Mouse (Mus musculus): ENCODE results near the gene Hoxa7. TPM values are rescaled to one million over a fixed set of nuclear protein-coding genes. Genes with fewer than 3 reads are reported as not detected.

The Hoxa7 gene
- polyA plus RNA-seq, 1 experiment from 2014 or later = not detected

- Histone ChIP-seq H3K27ac (ENCODE audit: low read length) (no peak overlapping the region), H3K4me1 (ENCODE audit: control insufficient read depth, insufficient read depth, low read length) (no peaks in the 10 kb centered on the region), H3K9me3 (replicated peaks; ENCODE audit: control insufficient read depth, low read length, poor library complexity, severe bottlenecking) (no peaks in the 10 kb centered on the region), H3K4me3 (ENCODE audit: low read depth, low read length) (no peak overlapping the region), H3K27me3 (ENCODE audit: control insufficient read depth, insufficient read depth, low read depth, low read length) (peaks cover 100% of the 10 kb centered on the region), H3K9ac (ENCODE audit: low read depth, low read length) (no peak overlapping the region), H3K4me2 (ENCODE audit: low read length) (no peak overlapping the region), H3K36me3 (ENCODE audit: control insufficient read depth, insufficient read depth, low read length) (no peaks in the 10 kb centered on the region)
- no peak for ATAC-seq
- 1% methylated on average over 18 of the region's 19 CpGs for WGBS
These were observed 36.4 kb downstream of the Hoxa7 start for GRCm38 (mm10) chr6:52185222-52185621.

GRCm38 (mm10) chr6:52184668-52185067 is 37.0 kb downstream of the Hoxa7 start:
- Histone ChIP-seq H3K4me2 (ENCODE audit: low read length) (no peak overlapping the region), H3K4me3 (ENCODE audit: low read depth, low read length) (no peak overlapping the region), H3K4me1 (ENCODE audit: control insufficient read depth, insufficient read depth, low read length) (no peaks in the 10 kb centered on the region), H3K36me3 (ENCODE audit: control insufficient read depth, insufficient read depth, low read length) (no peaks in the 10 kb centered on the region), H3K27me3 (ENCODE audit: control insufficient read depth, insufficient read depth, low read depth, low read length) (peaks cover 100% of the 10 kb centered on the region), H3K9ac (ENCODE audit: low read depth, low read length) (no peak overlapping the region), H3K9me3 (replicated peaks; ENCODE audit: control insufficient read depth, low read length, poor library complexity, severe bottlenecking) (no peaks in the 10 kb centered on the region), H3K27ac (ENCODE audit: low read length) (no peak overlapping the region)
- ATAC-seq = no peak
- WGBS = 3% methylated on average over 6 of the region's 6 CpGs

- Histone ChIP-seq H3K4me2 (ENCODE audit: low read length) (no peak overlapping the region), H3K4me3 (ENCODE audit: low read depth, low read length) (no peak overlapping the region), H3K9me3 (replicated peaks; ENCODE audit: control insufficient read depth, low read length, poor library complexity, severe bottlenecking) (no peaks in the 10 kb centered on the region), H3K9ac (ENCODE audit: low read depth, low read length) (no peak overlapping the region), H3K27me3 (ENCODE audit: control insufficient read depth, insufficient read depth, low read depth, low read length) (peaks cover 100% of the 10 kb centered on the region), H3K4me1 (ENCODE audit: control insufficient read depth, insufficient read depth, low read length) (no peaks in the 10 kb centered on the region), H3K36me3 (ENCODE audit: control insufficient read depth, insufficient read depth, low read length) (no peaks in the 10 kb centered on the region), H3K27ac (ENCODE audit: low read length) (no peak overlapping the region)
- no peak for ATAC-seq
- 10% methylated on average over 10 of the region's 10 CpGs for WGBS
These were observed 38.2 kb downstream of the Hoxa7 start for GRCm38 (mm10) chr6:52183311-52184080.

- ATAC-seq = no peak
- no peak overlapping the region for H3K4me3 ChIP-seq (ENCODE audit: low read depth, low read length)
- H3K9me3 ChIP-seq (replicated peaks; ENCODE audit: control insufficient read depth, low read length, poor library complexity, severe bottlenecking) = no peaks in the 10 kb centered on the region
- no peaks in the 10 kb centered on the region for H3K36me3 ChIP-seq (ENCODE audit: control insufficient read depth, insufficient read depth, low read length)
- H3K27ac ChIP-seq (ENCODE audit: low read length) = no peak overlapping the region
- H3K9ac ChIP-seq (ENCODE audit: low read depth, low read length) = no peak overlapping the region
- no peak overlapping the region for H3K4me2 ChIP-seq (ENCODE audit: low read length)
- H3K4me1 ChIP-seq (ENCODE audit: control insufficient read depth, insufficient read depth, low read length) = no peaks in the 10 kb centered on the region
- 0% methylated on average over 1 of the region's 1 CpGs for WGBS
- H3K27me3 ChIP-seq (ENCODE audit: control insufficient read depth, insufficient read depth, low read depth, low read length) = peaks cover 99% of the 10 kb centered on the region
These were observed 38.9 kb downstream of the Hoxa7 start for GRCm38 (mm10) chr6:52182793-52183192.

GRCm38 (mm10) chr6:52182030-52182429 is 39.6 kb downstream of the Hoxa7 start:
- 19% methylated on average over 2 of the region's 2 CpGs for WGBS
- H3K36me3 ChIP-seq (ENCODE audit: control insufficient read depth, insufficient read depth, low read length) = no peaks in the 10 kb centered on the region
- H3K9me3 ChIP-seq (replicated peaks; ENCODE audit: control insufficient read depth, low read length, poor library complexity, severe bottlenecking) = no peaks in the 10 kb centered on the region
- ATAC-seq = no peak
- H3K4me2 ChIP-seq (ENCODE audit: low read length) = no peak overlapping the region
- peaks cover 94% of the 10 kb centered on the region for H3K27me3 ChIP-seq (ENCODE audit: control insufficient read depth, insufficient read depth, low read depth, low read length)
- no peak overlapping the region for H3K9ac ChIP-seq (ENCODE audit: low read depth, low read length)
- H3K4me3 ChIP-seq (ENCODE audit: low read depth, low read length) = no peak overlapping the region
- H3K27ac ChIP-seq (ENCODE audit: low read length) = no peak overlapping the region
- no peaks in the 10 kb centered on the region for H3K4me1 ChIP-seq (ENCODE audit: control insufficient read depth, insufficient read depth, low read length)

GRCm38 (mm10) chr6:52180726-52181125 is 40.9 kb downstream of the Hoxa7 start:
- H3K9ac ChIP-seq (ENCODE audit: low read depth, low read length) = no peak overlapping the region
- WGBS = 7% methylated on average over 3 of the region's 3 CpGs
- no peak overlapping the region for H3K4me2 ChIP-seq (ENCODE audit: low read length)
- H3K27ac ChIP-seq (ENCODE audit: low read length) = no peak overlapping the region
- H3K36me3 ChIP-seq (ENCODE audit: control insufficient read depth, insufficient read depth, low read length) = no peaks in the 10 kb centered on the region
- H3K9me3 ChIP-seq (replicated peaks; ENCODE audit: control insufficient read depth, low read length, poor library complexity, severe bottlenecking) = no peaks in the 10 kb centered on the region
- no peak overlapping the region for H3K4me3 ChIP-seq (ENCODE audit: low read depth, low read length)
- ATAC-seq = no peak
- no peaks in the 10 kb centered on the region; the same call in 1 of the 2 replicates for H3K4me1 ChIP-seq (ENCODE audit: control insufficient read depth, insufficient read depth, low read length)
- peaks cover 92% of the 10 kb centered on the region for H3K27me3 ChIP-seq (ENCODE audit: control insufficient read depth, insufficient read depth, low read depth, low read length)

- WGBS = 3% methylated on average over 11 of the region's 11 CpGs
- peaks cover 2% of the 10 kb centered on the region; the same call in 1 of the 2 replicates for H3K4me1 ChIP-seq (ENCODE audit: control insufficient read depth, insufficient read depth, low read length)
These were observed 41.4 kb downstream of the Hoxa7 start for GRCm38 (mm10) chr6:52180213-52180710.

GRCm38 (mm10) chr6:52179690-52180089 is 42.0 kb downstream of the Hoxa7 start:
- Histone ChIP-seq H3K27me3 (ENCODE audit: control insufficient read depth, insufficient read depth, low read depth, low read length) (peaks cover 87% of the 10 kb centered on the region), H3K4me3 (ENCODE audit: low read depth, low read length) (no peak overlapping the region), H3K4me1 (ENCODE audit: control insufficient read depth, insufficient read depth, low read length) (peaks cover 2% of the 10 kb centered on the region; the same call in 1 of the 2 replicates), H3K4me2 (ENCODE audit: low read length) (no peak overlapping the region), H3K36me3 (ENCODE audit: control insufficient read depth, insufficient read depth, low read length) (no peaks in the 10 kb centered on the region), H3K27ac (ENCODE audit: low read length) (no peak overlapping the region), H3K9me3 (replicated peaks; ENCODE audit: control insufficient read depth, low read length, poor library complexity, severe bottlenecking) (no peaks in the 10 kb centered on the region), H3K9ac (ENCODE audit: low read depth, low read length) (no peak overlapping the region)
- no peak for ATAC-seq
- WGBS = 0% methylated on average over 10 of the region's 10 CpGs

More at GRCm38 (mm10) chr6:52180213-52180710, 41.4 kb downstream of the Hoxa7 start:
- Histone ChIP-seq H3K36me3 (ENCODE audit: control insufficient read depth, insufficient read depth, low read length) (no peaks in the 10 kb centered on the region), H3K4me2 (ENCODE audit: low read length) (no peak overlapping the region), H3K27ac (ENCODE audit: low read length) (no peak overlapping the region), H3K9me3 (replicated peaks; ENCODE audit: control insufficient read depth, low read length, poor library complexity, severe bottlenecking) (no peaks in the 10 kb centered on the region), H3K4me3 (ENCODE audit: low read depth, low read length) (no peak overlapping the region), H3K27me3 (ENCODE audit: control insufficient read depth, insufficient read depth, low read depth, low read length) (peaks cover 88% of the 10 kb centered on the region), H3K9ac (ENCODE audit: low read depth, low read length) (no peak overlapping the region)
- no peak for ATAC-seq

GRCm38 (mm10) chr6:52178918-52179665 is 42.6 kb downstream of the Hoxa7 start:
- WGBS = 6% methylated on average over 4 of the region's 4 CpGs
- H3K9me3 ChIP-seq (replicated peaks; ENCODE audit: control insufficient read depth, low read length, poor library complexity, severe bottlenecking) = no peaks in the 10 kb centered on the region
- no peak for ATAC-seq
- H3K27ac ChIP-seq (ENCODE audit: low read length) = no peak overlapping the region
- no peaks in the 10 kb centered on the region for H3K36me3 ChIP-seq (ENCODE audit: control insufficient read depth, insufficient read depth, low read length)
- H3K9ac ChIP-seq (ENCODE audit: low read depth, low read length) = no peak overlapping the region
- peaks cover 2% of the 10 kb centered on the region; the same call in 1 of the 2 replicates for H3K4me1 ChIP-seq (ENCODE audit: control insufficient read depth, insufficient read depth, low read length)
- H3K4me3 ChIP-seq (ENCODE audit: low read depth, low read length) = no peak overlapping the region
- H3K4me2 ChIP-seq (ENCODE audit: low read length) = no peak overlapping the region
- H3K27me3 ChIP-seq (ENCODE audit: control insufficient read depth, insufficient read depth, low read depth, low read length) = peaks cover 83% of the 10 kb centered on the region
